Mouse (Mus musculus): ENCODE results near the gene Prkch. TPM values are rescaled to one million over a fixed set of nuclear protein-coding genes. Genes with fewer than 3 reads are reported as not detected.

Gene Prkch
- total and polyA plus RNA-seq, 2 experiments from 2014 or later, result 10.4 to 16.7 TPM

DNA sequence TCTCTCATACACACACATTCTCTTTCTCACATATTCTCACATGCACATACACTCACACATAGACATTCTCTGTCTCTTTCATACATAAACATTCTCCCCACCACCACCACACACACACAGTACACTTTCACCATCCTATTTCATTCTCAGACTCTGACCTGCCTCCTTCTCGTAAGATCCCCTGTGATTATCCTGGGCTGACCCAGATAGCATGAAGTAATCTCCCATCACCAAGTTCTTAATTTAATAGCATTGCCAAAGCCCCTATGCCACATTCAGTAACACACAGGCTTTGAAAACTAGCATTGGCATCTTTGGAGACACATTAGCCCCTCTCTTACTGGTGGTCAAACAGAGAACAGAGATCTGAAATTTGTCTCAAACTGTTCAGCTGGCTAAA lies 232.3 kb downstream of the Prkch start:
- no peak for TF ChIP-seq CTCF (IDR thresholded peaks at IDR 0.05; ENCODE audit: low read depth)
- no peak for DNase-seq
- no peak for ATAC-seq
- Histone ChIP-seq H3K9me3 (ENCODE audit: low read length) (no peaks in the 10 kb centered on the region), H3K4me3 (ENCODE audit: low read depth, low read length) (no peak overlapping the region), H3K27ac (ENCODE audit: low read depth, low read length) (no peak overlapping the region), H3K4me2 (ENCODE audit: low read depth) (no peak overlapping the region), H3K4me1 (ENCODE audit: insufficient read depth) (no peaks in the 10 kb centered on the region), H3K9ac (no peak overlapping the region), H3K27me3 (ENCODE audit: insufficient read depth, low read length) (no peaks in the 10 kb centered on the region), H3K36me3 (ENCODE audit: insufficient read depth) (no peaks in the 10 kb centered on the region)
- 86% methylated on average over 1 of the region's 1 CpGs for WGBS

DNA sequence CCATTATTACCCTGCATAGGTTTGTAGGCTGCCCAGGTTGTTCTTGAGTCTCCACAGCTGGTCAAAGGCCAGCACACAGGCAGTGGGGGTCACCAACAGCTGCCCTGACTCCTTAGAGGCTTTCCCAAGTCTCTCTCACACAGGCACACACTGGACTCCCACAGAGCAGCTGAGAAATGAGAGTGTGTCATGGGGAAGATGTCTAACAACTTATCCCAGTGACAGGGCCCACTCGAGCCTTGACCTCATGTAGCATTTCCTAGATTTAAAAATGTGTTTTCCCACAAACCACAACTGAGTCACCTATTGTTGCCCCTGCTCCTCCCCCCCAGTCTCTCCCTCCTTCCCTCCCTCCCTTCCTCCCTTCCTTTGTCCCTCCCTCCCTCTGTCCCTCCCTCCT lies 234.2 kb downstream of the Prkch start:
- H3K9ac ChIP-seq, result no peak overlapping the region
- no peaks in the 10 kb centered on the region for H3K4me1 ChIP-seq (ENCODE audit: insufficient read depth)
- WGBS, result 54% methylated on average over 1 of the region's 1 CpGs
- no peak for DNase-seq
- no peak overlapping the region for H3K4me3 ChIP-seq (ENCODE audit: low read depth, low read length)
- H3K4me2 ChIP-seq (ENCODE audit: low read depth), result no peak overlapping the region
- no peaks in the 10 kb centered on the region for H3K36me3 ChIP-seq (ENCODE audit: insufficient read depth)
- no peak for TF ChIP-seq CTCF (IDR thresholded peaks at IDR 0.05; ENCODE audit: low read depth)
- no peaks in the 10 kb centered on the region for H3K27me3 ChIP-seq (ENCODE audit: insufficient read depth, low read length)
- ATAC-seq, result no peak
- H3K27ac ChIP-seq (ENCODE audit: low read depth, low read length), result no peak overlapping the region
- no peaks in the 10 kb centered on the region for H3K9me3 ChIP-seq (ENCODE audit: low read length)

DNA sequence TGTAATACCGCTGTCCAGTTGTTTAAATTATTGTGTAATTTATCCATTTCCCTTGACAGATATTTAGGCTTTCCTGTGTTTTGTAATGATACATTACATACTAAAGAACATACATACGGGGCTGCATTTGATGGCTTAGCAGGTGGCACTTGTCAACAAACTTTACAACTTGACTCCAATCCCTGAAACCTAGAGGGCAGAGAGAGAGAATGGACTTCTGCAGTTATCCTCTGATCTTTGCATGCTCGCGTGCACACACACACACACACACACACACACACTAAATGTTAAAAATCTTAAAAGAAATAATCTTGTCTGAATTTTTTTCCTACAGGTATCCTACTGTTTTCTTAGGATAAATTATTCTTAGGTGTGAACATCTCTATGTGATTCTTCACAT lies 236.6 kb downstream of the Prkch start:
- no peaks in the 10 kb centered on the region for H3K4me1 ChIP-seq (ENCODE audit: insufficient read depth)
- DNase-seq, result no peak
- H3K9me3 ChIP-seq (ENCODE audit: low read length), result no peaks in the 10 kb centered on the region

DNA sequence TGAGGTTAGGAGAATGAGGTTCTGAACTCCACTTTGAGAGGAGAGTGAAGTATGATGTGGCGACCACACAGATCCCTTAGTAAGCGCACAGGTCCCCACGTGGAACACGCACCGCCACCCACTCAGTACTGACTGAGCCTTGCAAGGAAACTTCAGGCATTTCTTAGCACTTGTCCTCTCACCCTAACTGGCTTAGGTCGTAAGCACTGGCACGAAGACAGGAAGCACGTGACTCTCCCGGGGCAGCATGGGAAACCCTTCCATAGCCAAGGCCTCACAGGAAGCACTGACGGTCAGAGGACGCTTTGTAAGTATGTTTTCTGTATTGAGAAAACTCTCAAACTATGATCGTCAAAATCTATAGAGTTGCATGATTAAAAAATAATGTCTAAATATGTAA lies 237.7 kb downstream of the Prkch start:
- H3K27ac ChIP-seq (ENCODE audit: low read depth, low read length), result no peak overlapping the region
- no peak overlapping the region for H3K4me3 ChIP-seq (ENCODE audit: low read depth, low read length)
- H3K27me3 ChIP-seq (ENCODE audit: insufficient read depth, low read length), result no peaks in the 10 kb centered on the region
- no peaks in the 10 kb centered on the region for H3K9me3 ChIP-seq (ENCODE audit: low read length)
- TF ChIP-seq CTCF (IDR thresholded peaks at IDR 0.05; ENCODE audit: low read depth), result no peak
- DNase-seq (no peak), ATAC-seq (no peak)
- no peak overlapping the region for H3K4me2 ChIP-seq (ENCODE audit: low read depth)
- WGBS, result 91% methylated on average over 12 of the region's 12 CpGs
- no peaks in the 10 kb centered on the region for H3K36me3 ChIP-seq (ENCODE audit: insufficient read depth)
- no peaks in the 10 kb centered on the region for H3K4me1 ChIP-seq (ENCODE audit: insufficient read depth)
- H3K9ac ChIP-seq, result no peak overlapping the region

More for the DNA sequence above, 236.6 kb downstream of the Prkch start:
- no peaks in the 10 kb centered on the region for H3K36me3 ChIP-seq (ENCODE audit: insufficient read depth)
- WGBS, result 91% methylated on average over 4 of the region's 4 CpGs
- TF ChIP-seq CTCF (IDR thresholded peaks at IDR 0.05; ENCODE audit: low read depth), result no peak
- H3K27me3 ChIP-seq (ENCODE audit: insufficient read depth, low read length), result no peaks in the 10 kb centered on the region
- H3K9ac ChIP-seq, result no peak overlapping the region
- H3K27ac ChIP-seq (ENCODE audit: low read depth, low read length), result no peak overlapping the region
- no peak overlapping the region for H3K4me2 ChIP-seq (ENCODE audit: low read depth)
- ATAC-seq, result no peak
- H3K4me3 ChIP-seq (ENCODE audit: low read depth, low read length), result no peak overlapping the region

DNA sequence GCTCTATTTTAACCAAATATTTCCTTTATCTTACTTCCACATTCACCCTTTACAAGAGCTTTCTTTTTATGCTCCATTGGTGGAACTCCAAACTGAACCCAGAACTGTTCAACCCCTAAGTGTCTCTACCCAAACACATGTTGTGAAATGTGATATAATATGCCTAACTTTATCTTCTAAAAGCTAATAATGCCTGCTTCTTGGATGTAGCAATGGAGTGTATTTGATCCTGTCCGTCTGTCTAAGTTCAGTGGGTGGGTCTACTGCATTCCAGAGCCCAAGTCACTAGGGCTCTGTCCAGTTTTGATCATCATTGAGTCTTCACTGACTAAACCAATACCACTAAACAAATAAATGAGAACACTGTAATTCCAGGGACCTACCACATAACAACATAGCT lies 240.2 kb downstream of the Prkch start:
- DNase-seq, result no peak
- no peak overlapping the region for H3K4me2 ChIP-seq (ENCODE audit: low read depth)
- ATAC-seq, result no peak
- no peaks in the 10 kb centered on the region for H3K9me3 ChIP-seq (ENCODE audit: low read length)
- H3K27me3 ChIP-seq (ENCODE audit: insufficient read depth, low read length), result no peaks in the 10 kb centered on the region
- no peak for TF ChIP-seq CTCF (IDR thresholded peaks at IDR 0.05; ENCODE audit: low read depth)
- no peaks in the 10 kb centered on the region for H3K4me1 ChIP-seq (ENCODE audit: insufficient read depth)
- no peak overlapping the region for H3K9ac ChIP-seq
- no peaks in the 10 kb centered on the region for H3K36me3 ChIP-seq (ENCODE audit: insufficient read depth)
- H3K27ac ChIP-seq (ENCODE audit: low read depth, low read length), result no peak overlapping the region
- 85% methylated on average over 1 of the region's 1 CpGs for WGBS
- H3K4me3 ChIP-seq (ENCODE audit: low read depth, low read length), result no peak overlapping the region

Other genes starting within 250 kb of the Prkch start
- gene Tmem30b, start 38.4 kb upstream of the Prkch start, total RNA-seq (2014; rRNA removed), result 0.23 and 0.43 TPM in 2 replicates
- gene Tmem30b, start 38.4 kb upstream of the Prkch start, polyA plus RNA-seq (2015; fragmentation: Nextera tagmentation; extraction: Ambion mirVana), result 0.23 and 0.34 TPM in 2 replicates